Mouse (Mus musculus) midbrain, embryonic 14.5 days (tissue): ENCODE results near the gene Thy1. TPM values are rescaled to one million over a fixed set of nuclear protein-coding genes. Genes with fewer than 3 reads are reported as not detected.

Source experiments
- ATAC-seq: fragments of 200-750 bp; cut with Nextera tagmentation; 2 replicates; pipeline ENCODE4 v1.8.0; 2017; ENCODE audit warnings: moderate number of reproducible peaks, moderate library complexity; ENCODE audit not compliant: low FRiP score, low TSS enrichment
- DNase-seq: peaks from one replicate; pipeline ENCODE4 v3.0.0-alpha.2; 2015
- H3K27ac ChIP-seq: fragments of 300-500 bp; sonication (generic); replicated peaks from 2 replicates; pipeline ENCODE4 v1.5.1; 2014; ENCODE audit warnings: mild to moderate bottlenecking, low read depth, low read length, moderate library complexity
- H3K27me3 ChIP-seq: fragments of 300-500 bp; sonication (generic); 2 replicates; pipeline ENCODE4 v1.6.1; 2014; ENCODE audit warnings: low read length, control low read depth, mixed read lengths; ENCODE audit not compliant: control insufficient read depth, insufficient read depth
- H3K36me3 ChIP-seq: fragments of 300-500 bp; sonication (generic); 2 replicates; pipeline ENCODE4 v1.6.1; 2014; ENCODE audit warnings: low read length, control low read depth; ENCODE audit not compliant: control insufficient read depth, insufficient read depth
- H3K4me1 ChIP-seq: fragments of 300-500 bp; sonication (generic); 2 replicates; pipeline ENCODE4 v1.6.1; 2014; ENCODE audit warnings: mild to moderate bottlenecking, antibody characterized with exemption, low read length, control low read depth; ENCODE audit not compliant: control insufficient read depth, insufficient read depth
- H3K4me2 ChIP-seq: fragments of 300-500 bp; sonication (generic); 2 replicates; pipeline ENCODE4 v1.6.1; 2014; ENCODE audit warnings: mild to moderate bottlenecking, low read length, moderate library complexity
- H3K4me3 ChIP-seq: fragments of 300-500 bp; sonication (generic); replicated peaks from 2 replicates; pipeline ENCODE4 v1.5.1; 2014; ENCODE audit warnings: low read depth, low read length
- H3K9ac ChIP-seq: fragments of 300-500 bp; sonication (generic); replicated peaks from 2 replicates; pipeline ENCODE4 v1.6.1; 2014; ENCODE audit warnings: mild to moderate bottlenecking, low read length, moderate library complexity
- H3K9me3 ChIP-seq: fragments of 300-500 bp; sonication (generic); 2 replicates; pipeline ENCODE4 v1.6.1; 2016; ENCODE audit warnings: low read length, control low read depth, mixed read lengths; ENCODE audit not compliant: control insufficient read depth
- WGBS: fragments of 180-500 bp; shearing (Covaris S2); extraction: QIAGEN DNeasy Blood & Tissue Kit; methylation state at CpG from one replicate; pipeline ENCODE4 v1.1.7; 2014; 5-methylcytosine and 5-hydroxymethylcytosine counted together
- polyA plus RNA-seq: library from polyadenylated mRNA; unstranded; fragments of >200 nt; fragmentation: Nextera tagmentation; extraction: Ambion mirVana; gene quantifications from 2 replicates; pipeline ENCODE4 v1.2.1, GENCODE M21; 2014

Thy1 gene
- polyA plus RNA-seq, 1 experiment from 2014 or later, result 1.6 TPM

DNA sequence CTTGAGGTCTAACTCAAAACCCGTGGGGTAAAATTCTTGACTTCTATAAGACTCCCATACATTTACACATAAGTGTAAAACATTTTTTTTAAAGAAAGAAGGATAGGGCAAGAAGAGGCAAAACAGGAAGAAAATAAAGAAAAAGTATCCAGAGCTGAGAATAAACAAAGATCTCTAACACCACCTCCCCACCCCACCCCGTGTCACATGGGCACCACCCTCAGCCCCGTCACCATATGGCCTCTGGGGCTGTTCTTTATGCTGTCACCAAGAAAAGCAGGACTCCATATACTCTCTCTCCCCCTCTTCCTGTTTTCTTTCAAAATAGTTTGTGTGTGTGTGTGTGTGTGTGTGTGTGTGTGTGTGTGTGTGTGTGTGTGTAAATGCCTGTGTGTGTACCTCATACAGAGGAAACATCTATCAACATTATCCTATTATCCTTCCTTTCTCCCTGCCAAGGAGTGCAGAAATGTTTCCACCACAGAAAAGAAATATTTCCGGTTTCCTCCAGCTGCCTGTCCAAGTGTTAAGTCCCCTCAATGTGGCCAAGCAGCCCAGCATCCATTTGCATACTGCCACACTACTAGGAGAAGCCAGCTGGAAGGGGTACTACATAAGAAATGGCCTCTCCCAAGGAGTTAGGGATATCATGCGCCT, 13.5 kb upstream of the Thy1 start:
- Histone ChIP-seq H3K36me3 (no peaks in the 10 kb centered on the region), H3K9me3 (no peaks in the 10 kb centered on the region), H3K27ac (no peak overlapping the region), H3K4me1 (no peaks in the 10 kb centered on the region), H3K4me2 (no peak overlapping the region), H3K4me3 (no peak overlapping the region), H3K9ac (no peak overlapping the region), H3K27me3 (no peaks in the 10 kb centered on the region)
- WGBS, result 75% methylated on average over 5 of the region's 5 CpGs
- ATAC-seq, result no peak
- DNase-seq, result no peak

DNA sequence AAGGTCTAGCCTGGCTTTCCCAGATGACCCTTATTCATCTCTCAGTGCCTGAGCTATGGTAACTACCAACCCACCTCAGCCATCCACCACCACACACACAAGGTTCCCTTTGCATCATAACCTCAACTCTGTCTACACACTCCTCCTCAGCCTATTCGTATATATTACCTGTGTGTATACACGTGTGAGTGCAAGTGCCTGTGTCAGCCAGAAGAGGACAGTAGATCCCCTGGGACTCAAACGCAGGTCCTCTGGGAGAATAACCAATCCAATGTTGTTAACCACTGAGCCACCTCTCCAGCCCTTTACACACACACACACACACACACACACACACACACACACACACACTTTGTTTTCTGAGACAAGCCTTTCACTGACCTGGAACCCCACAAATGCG, 12.5 kb upstream of the Thy1 start:
- no peak overlapping the region for H3K27ac ChIP-seq
- H3K36me3 ChIP-seq, result no peaks in the 10 kb centered on the region
- H3K4me3 ChIP-seq, result no peak overlapping the region
- DNase-seq (no peak), ATAC-seq (no peak)
- 94% methylated on average over 4 of the region's 4 CpGs for WGBS
- H3K9ac ChIP-seq, result no peak overlapping the region
- no peak overlapping the region for H3K4me2 ChIP-seq
- H3K4me1 ChIP-seq, result no peaks in the 10 kb centered on the region
- H3K9me3 ChIP-seq, result no peaks in the 10 kb centered on the region
- H3K27me3 ChIP-seq, result no peaks in the 10 kb centered on the region

DNA sequence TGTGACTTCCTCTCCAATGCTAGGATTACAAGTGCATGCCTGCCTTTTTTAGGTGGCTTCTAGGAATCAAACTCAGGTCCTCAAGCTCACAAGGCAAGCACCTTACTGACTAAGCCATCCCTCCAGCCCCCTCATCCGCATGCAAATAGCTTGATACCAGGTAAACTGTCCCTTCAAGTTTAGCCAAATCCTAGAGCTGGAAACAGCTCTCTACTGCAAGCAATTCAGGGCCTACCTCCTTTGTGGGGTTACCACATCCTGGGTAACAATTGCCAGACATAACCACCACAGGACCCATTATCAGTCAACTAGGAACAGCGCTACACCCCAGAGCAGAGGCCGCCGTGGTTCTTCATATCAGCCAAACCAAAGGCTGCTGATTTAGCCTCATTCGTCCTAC, 12.1 kb upstream of the Thy1 start:
- Histone ChIP-seq H3K4me2 (no peak overlapping the region), H3K9me3 (no peaks in the 10 kb centered on the region), H3K36me3 (no peaks in the 10 kb centered on the region), H3K4me1 (no peaks in the 10 kb centered on the region), H3K9ac (no peak overlapping the region), H3K27me3 (no peaks in the 10 kb centered on the region), H3K27ac (no peak overlapping the region), H3K4me3 (no peak overlapping the region)
- DNase-seq (no peak), ATAC-seq (no peak)
- 84% methylated on average over 5 of the region's 5 CpGs for WGBS

DNA sequence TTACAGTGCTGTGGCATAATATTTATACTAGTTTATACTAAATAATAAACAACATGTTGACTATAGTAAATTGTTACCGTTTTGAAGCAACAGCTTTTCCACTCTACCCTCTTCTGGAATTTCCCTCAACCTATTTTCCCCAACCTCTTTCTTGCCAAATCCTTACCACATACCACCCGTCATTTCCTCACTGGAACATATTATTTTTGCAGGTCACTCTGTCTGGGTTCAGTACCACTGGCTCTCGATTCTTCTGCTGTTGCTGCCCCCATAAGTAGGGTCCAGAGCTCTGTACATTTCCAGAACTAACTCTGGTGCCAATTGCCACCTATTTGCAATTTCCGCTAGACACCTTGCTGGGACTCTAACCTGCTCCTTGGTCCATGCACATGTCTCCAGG, 11.2 kb upstream of the Thy1 start:
- DNase-seq (no peak), ATAC-seq (no peak)

DNA sequence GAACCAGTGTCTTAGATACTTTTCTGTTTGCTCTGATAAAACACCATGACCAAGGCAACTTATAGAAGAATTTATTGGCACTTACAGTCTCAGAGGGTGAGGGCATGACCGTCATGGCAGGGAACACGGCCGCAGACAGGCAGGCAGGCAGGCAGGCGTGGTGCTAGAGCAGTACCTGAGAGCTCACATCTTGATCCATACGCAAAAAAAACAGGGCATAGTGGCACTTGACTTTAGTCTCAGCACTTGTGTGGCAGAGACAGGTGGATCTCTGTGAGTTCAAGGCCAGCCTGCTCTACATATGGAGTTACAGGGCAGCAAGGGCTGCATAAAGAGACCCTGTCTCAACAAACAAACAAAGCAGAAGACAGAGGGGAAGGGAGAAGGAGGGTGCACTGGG, 9.9 kb upstream of the Thy1 start:
- H3K4me2 ChIP-seq, result no peak overlapping the region
- H3K27me3 ChIP-seq, result no peaks in the 10 kb centered on the region
- no peaks in the 10 kb centered on the region for H3K36me3 ChIP-seq
- 93% methylated on average over 5 of the region's 5 CpGs for WGBS
- ATAC-seq (no peak), DNase-seq (no peak)
- no peak overlapping the region for H3K4me3 ChIP-seq
- H3K9ac ChIP-seq, result no peak overlapping the region
- H3K27ac ChIP-seq, result no peak overlapping the region
- no peaks in the 10 kb centered on the region for H3K4me1 ChIP-seq
- no peaks in the 10 kb centered on the region for H3K9me3 ChIP-seq

More for the DNA sequence above, 11.2 kb upstream of the Thy1 start:
- H3K9ac ChIP-seq, result no peak overlapping the region
- no peaks in the 10 kb centered on the region for H3K36me3 ChIP-seq
- H3K4me2 ChIP-seq, result no peak overlapping the region
- WGBS, result 83% methylated on average over 4 of the region's 4 CpGs
- H3K27me3 ChIP-seq, result no peaks in the 10 kb centered on the region
- H3K27ac ChIP-seq, result no peak overlapping the region
- H3K4me3 ChIP-seq, result no peak overlapping the region
- no peaks in the 10 kb centered on the region for H3K4me1 ChIP-seq
- no peaks in the 10 kb centered on the region for H3K9me3 ChIP-seq

DNA sequence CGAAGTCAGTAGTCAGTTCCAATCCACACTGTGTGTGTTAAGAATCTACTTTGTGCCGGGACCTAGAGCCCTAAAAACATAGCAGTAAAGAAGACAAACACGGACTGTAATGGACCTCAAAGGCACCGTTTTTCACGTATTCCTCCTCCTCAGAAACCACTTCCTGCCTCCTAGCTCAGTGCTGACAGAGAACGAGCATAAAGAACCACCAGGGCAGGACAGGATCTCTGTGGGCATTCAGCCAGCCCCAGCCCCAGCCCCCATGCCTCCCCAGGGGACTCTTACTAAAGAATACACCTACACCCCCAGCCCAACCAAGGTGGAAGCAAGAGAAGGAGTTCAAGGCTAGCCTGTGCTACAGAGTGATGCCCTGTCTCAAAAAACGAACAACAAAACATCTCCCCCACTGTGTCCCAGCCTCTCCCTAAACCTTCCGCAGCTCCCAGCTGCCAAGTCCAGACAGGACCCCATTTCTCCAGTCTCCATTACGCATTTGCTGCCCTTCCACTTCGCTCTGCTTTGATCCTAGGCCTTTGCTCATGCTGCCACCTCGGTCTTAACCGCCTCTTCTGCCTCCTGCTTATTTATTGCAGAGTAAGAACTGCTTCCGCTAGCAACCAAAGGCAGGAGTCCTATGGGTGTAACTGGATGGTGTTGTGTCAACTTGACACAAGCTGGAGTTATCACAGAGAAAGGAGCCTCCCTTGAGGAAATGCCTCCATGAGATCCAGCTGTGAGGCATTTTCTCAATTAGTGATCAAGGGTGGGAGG, 9.0 kb upstream of the Thy1 start:
- Histone ChIP-seq H3K9me3 (no peaks in the 10 kb centered on the region), H3K4me1 (no peaks in the 10 kb centered on the region), H3K27ac (no peak overlapping the region), H3K36me3 (no peaks in the 10 kb centered on the region), H3K27me3 (no peaks in the 10 kb centered on the region), H3K9ac (no peak overlapping the region), H3K4me3 (no peak overlapping the region), H3K4me2 (no peak overlapping the region)
- DNase-seq (no peak), ATAC-seq (no peak)
- WGBS, result 74% methylated on average over 13 of the region's 13 CpGs

DNA sequence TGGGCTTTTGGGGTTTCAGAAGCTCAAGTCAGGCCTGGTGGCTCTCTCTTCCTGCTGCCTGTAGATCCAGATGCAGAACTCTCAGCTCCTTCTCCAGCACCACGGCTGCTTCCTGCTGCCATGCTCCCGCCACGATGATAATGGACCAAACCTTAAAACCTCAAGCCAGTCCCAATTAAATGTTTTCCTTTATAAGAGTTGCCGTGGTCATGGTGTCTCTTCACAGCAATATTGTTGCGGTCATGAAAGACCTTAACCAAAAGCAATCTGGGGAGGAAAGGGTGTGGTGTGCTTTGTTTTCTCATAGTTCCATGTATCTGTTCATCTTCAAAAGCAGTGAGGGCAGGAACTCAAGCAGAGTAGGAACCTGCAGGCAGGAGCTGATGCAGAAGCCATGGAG, 6.1 kb upstream of the Thy1 start:
- no peaks in the 10 kb centered on the region for H3K4me1 ChIP-seq
- ATAC-seq, result no peak
- DNase-seq, result no peak
- H3K9me3 ChIP-seq, result no peaks in the 10 kb centered on the region
- no peak overlapping the region for H3K9ac ChIP-seq
- no peak overlapping the region for H3K4me2 ChIP-seq
- no peak overlapping the region for H3K27ac ChIP-seq
- H3K4me3 ChIP-seq, result no peak overlapping the region
- H3K27me3 ChIP-seq, result peaks cover 5% of the 10 kb centered on the region; the same call in 1 of the 2 replicates
- WGBS, result 94% methylated on average over 5 of the region's 5 CpGs
- H3K36me3 ChIP-seq, result no peaks in the 10 kb centered on the region

DNA sequence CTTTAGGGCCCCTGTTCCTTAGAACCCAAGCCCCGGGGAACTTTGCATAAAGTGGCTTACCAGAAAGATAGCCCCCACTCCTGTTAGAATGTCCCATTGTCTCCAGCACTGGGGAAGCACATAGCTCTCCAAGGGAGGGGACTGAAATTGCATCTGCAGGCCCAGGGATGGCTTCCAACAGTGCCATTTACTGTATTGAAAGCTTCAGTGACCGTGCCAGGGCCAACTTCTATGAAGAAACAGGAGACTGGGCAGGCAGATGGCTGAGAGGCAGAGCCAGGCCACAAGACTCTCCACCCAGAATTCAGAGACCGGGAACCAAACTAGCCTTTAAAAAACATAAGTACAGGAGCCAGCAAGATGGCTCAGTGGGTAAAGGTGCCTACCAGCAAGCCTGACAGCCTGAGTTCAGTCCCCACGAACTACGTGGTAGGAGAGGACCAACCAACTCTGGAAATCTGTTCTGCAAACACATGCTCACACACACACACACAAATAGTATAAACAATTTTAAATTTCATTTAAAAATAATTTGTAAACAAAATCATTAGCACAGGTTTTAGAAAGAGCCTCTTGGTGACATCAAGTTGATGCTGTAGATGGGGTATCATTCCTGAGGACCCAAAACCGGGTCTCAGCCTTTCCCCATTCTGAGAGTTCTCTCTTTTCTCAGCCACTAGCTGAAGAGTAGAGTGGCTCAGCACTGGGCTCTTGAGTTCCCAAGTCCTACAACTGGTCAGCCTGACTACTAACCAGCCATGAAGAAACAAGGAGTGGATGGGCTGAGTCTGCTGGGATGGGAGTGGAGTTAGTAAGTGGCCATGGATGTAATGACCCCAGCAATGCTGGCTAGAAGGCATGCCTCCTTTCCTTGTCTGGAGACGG, 1.4 kb upstream of the Thy1 start:
- peaks cover 23% of the 10 kb centered on the region for H3K27me3 ChIP-seq
- ATAC-seq, result no peak
- no peak overlapping the region for H3K4me2 ChIP-seq
- no peak overlapping the region for H3K27ac ChIP-seq
- H3K4me1 ChIP-seq, result 0 out of 2 replicates have a peak, but pooled peaks cover 5% of the 10 kb centered on the region
- WGBS, result 62% methylated on average over 7 of the region's 7 CpGs
- no peaks in the 10 kb centered on the region for H3K36me3 ChIP-seq
- H3K9ac ChIP-seq, result no peak overlapping the region
- H3K4me3 ChIP-seq, result no peak overlapping the region
- DNase-seq, result no peak
- H3K9me3 ChIP-seq, result no peaks in the 10 kb centered on the region
